ENCODE assay signal across 17 mouse cellular contexts in genomic region chr14:89099296-89099695, GRCm38 (mm10).
"Had no signal": no experiment of that assay in that cellular context is flagged by ENCODE, and none has a peak within 500 bp of the region (broad histone marks: within the 10 kb centered on the region; RNA-seq: fewer than 3 reads in every experiment).

No protein-coding gene starts in this region.

- H3K27ac ChIP-seq: kidney, embryonic 15.5 days; left cerebral cortex, adult 2 months; limb, embryonic 12.5 days; liver, embryonic 13.5 days; lung, embryonic 15.5 days; macrophage; midbrain, embryonic 13.5 days; neural tube, embryonic 12.5 days had no signal

- H3K9me3 ChIP-seq: kidney, embryonic 15.5 days; limb, embryonic 12.5 days; liver, embryonic 13.5 days; lung, embryonic 15.5 days; megakaryocyte, embryonic 14.5 days; midbrain, embryonic 13.5 days; neural tube, embryonic 12.5 days had no signal

- H3K27me3 ChIP-seq: kidney, embryonic 15.5 days; limb, embryonic 12.5 days; liver, embryonic 13.5 days; lung, embryonic 15.5 days; megakaryocyte, embryonic 14.5 days; midbrain, embryonic 13.5 days; neural tube, embryonic 12.5 days had no signal

- H3K4me2 ChIP-seq: kidney, embryonic 15.5 days; limb, embryonic 12.5 days; liver, embryonic 13.5 days; lung, embryonic 15.5 days; midbrain, embryonic 13.5 days; neural tube, embryonic 12.5 days had no signal

- H3K36me3 ChIP-seq: kidney, embryonic 15.5 days; limb, embryonic 12.5 days; liver, embryonic 13.5 days; lung, embryonic 15.5 days; midbrain, embryonic 13.5 days; neural tube, embryonic 12.5 days had no signal

- H3K4me1 ChIP-seq: kidney, embryonic 15.5 days; limb, embryonic 12.5 days; liver, embryonic 13.5 days; lung, embryonic 15.5 days; megakaryocyte, embryonic 14.5 days; midbrain, embryonic 13.5 days; neural tube, embryonic 12.5 days had no signal

- ATAC-seq: liver, postnatal 0 days; midbrain, embryonic 13.5 days had no signal

- H3K9ac ChIP-seq: kidney, embryonic 15.5 days; limb, embryonic 12.5 days; liver, embryonic 13.5 days; liver, postnatal 0 days; lung, embryonic 15.5 days; midbrain, embryonic 13.5 days; neural tube, embryonic 12.5 days had no signal

- H3K4me3 ChIP-seq: kidney, embryonic 15.5 days; left cerebral cortex, adult 2 months; limb, embryonic 12.5 days; liver, embryonic 13.5 days; lung, embryonic 15.5 days; megakaryocyte, embryonic 14.5 days; midbrain, embryonic 13.5 days; neural tube, embryonic 12.5 days had no signal

- DNase-seq: kidney, adult 2 months; kidney, postnatal 14 days; liver; liver, embryonic 13.5 days; liver, postnatal 0 days; lung, postnatal 14 days; right cerebral cortex, adult 18-20 months; right cerebral cortex, postnatal 25 days; thymus, postnatal 4 days had no signal
